Mouse (Mus musculus): Measurements from ENCODE around the gene Olfr1124. TPM values are rescaled to one million over a fixed set of nuclear protein-coding genes. Genes with fewer than 3 reads are reported as not detected.

The Olfr1124 gene
- 0.08 TPM in 1 of 2 replicates, not detected in the other for polyA plus RNA-seq (2015; fragmentation: Nextera tagmentation; extraction: Ambion mirVana)

GRCm38 (mm10) chr2:87429975-87430374 lies at the start of gene Olfr1124:
Olfr1124 (plus strand) TSS chr2:87430275.

GRCm38 (mm10) chr2:87385549-87385948 lies 44.5 kb upstream of the Olfr1124 start, which contains the start of gene Olfr1122:
Olfr1122 (plus strand) TSS chr2:87385849.

GRCm38 (mm10) chr2:87416335-87416734 lies 13.7 kb upstream of the Olfr1124 start, which contains the start of gene Olfr1123:
Olfr1123 (plus strand) TSS chr2:87416635.

GRCm38 (mm10) chr2:87453662-87454061 lies 23.6 kb downstream of the Olfr1124 start, which contains the start of gene Olfr1126:
Olfr1126 (plus strand) TSS chr2:87453962.

Other genes starting within 250 kb of the Olfr1124 start
- gene Olfr1112, start 242.5 kb upstream of the Olfr1124 start, polyA plus RNA-seq (2015; fragmentation: Nextera tagmentation; extraction: Ambion mirVana) = not detected in 2 replicates
- not detected in 2 replicates for gene Olfr1113, start 221.3 kb upstream of the Olfr1124 start, polyA plus RNA-seq (2015; fragmentation: Nextera tagmentation; extraction: Ambion mirVana)
- not detected in 2 replicates for gene Olfr1115, start 182.3 kb upstream of the Olfr1124 start, polyA plus RNA-seq (2015; fragmentation: Nextera tagmentation; extraction: Ambion mirVana)
- gene Olfr1116, start 162.7 kb upstream of the Olfr1124 start, polyA plus RNA-seq (2015; fragmentation: Nextera tagmentation; extraction: Ambion mirVana) = not detected in 2 replicates
- gene Olfr1118, start 122.7 kb upstream of the Olfr1124 start, polyA plus RNA-seq (2015; fragmentation: Nextera tagmentation; extraction: Ambion mirVana) = not detected in 2 replicates
- not detected in 2 replicates for gene Olfr1120, start 75.5 kb upstream of the Olfr1124 start, polyA plus RNA-seq (2015; fragmentation: Nextera tagmentation; extraction: Ambion mirVana)
- not detected in 2 replicates for gene Olfr1121, start 60.4 kb upstream of the Olfr1124 start, polyA plus RNA-seq (2015; fragmentation: Nextera tagmentation; extraction: Ambion mirVana)
- gene Olfr1122, start 44.4 kb upstream of the Olfr1124 start, polyA plus RNA-seq (2015; fragmentation: Nextera tagmentation; extraction: Ambion mirVana) = not detected in 2 replicates
- not detected in 2 replicates for gene Olfr1123, start 13.6 kb upstream of the Olfr1124 start, polyA plus RNA-seq (2015; fragmentation: Nextera tagmentation; extraction: Ambion mirVana)
- not detected in 2 replicates for gene Olfr1126, start 23.7 kb downstream of the Olfr1124 start, polyA plus RNA-seq (2015; fragmentation: Nextera tagmentation; extraction: Ambion mirVana)
- gene Pramel7, start 66.8 kb downstream of the Olfr1124 start, polyA plus RNA-seq (2015; fragmentation: Nextera tagmentation; extraction: Ambion mirVana) = not detected in 2 replicates
- gene Pramel6, start 76.3 kb downstream of the Olfr1124 start, polyA plus RNA-seq (2015; fragmentation: Nextera tagmentation; extraction: Ambion mirVana) = not detected in 2 replicates
- not detected in 2 replicates for gene Olfr153, start 101.5 kb downstream of the Olfr1124 start, polyA plus RNA-seq (2015; fragmentation: Nextera tagmentation; extraction: Ambion mirVana)
- gene Olfr1128, start 115.3 kb downstream of the Olfr1124 start, polyA plus RNA-seq (2015; fragmentation: Nextera tagmentation; extraction: Ambion mirVana) = not detected in 2 replicates
- gene Olfr1129, start 143.6 kb downstream of the Olfr1124 start, polyA plus RNA-seq (2015; fragmentation: Nextera tagmentation; extraction: Ambion mirVana) = not detected in 2 replicates
- gene Olfr1130, start 175.9 kb downstream of the Olfr1124 start, polyA plus RNA-seq (2015; fragmentation: Nextera tagmentation; extraction: Ambion mirVana) = not detected in 2 replicates
- not detected in 2 replicates for gene Olfr1131, start 196.8 kb downstream of the Olfr1124 start, polyA plus RNA-seq (2015; fragmentation: Nextera tagmentation; extraction: Ambion mirVana)
- gene Olfr1132, start 207.3 kb downstream of the Olfr1124 start, polyA plus RNA-seq (2015; fragmentation: Nextera tagmentation; extraction: Ambion mirVana) = not detected in 2 replicates
- not detected in 2 replicates for gene Olfr1133, start 217.1 kb downstream of the Olfr1124 start, polyA plus RNA-seq (2015; fragmentation: Nextera tagmentation; extraction: Ambion mirVana)
- not detected in 2 replicates for gene Olfr1134, start 228.2 kb downstream of the Olfr1124 start, polyA plus RNA-seq (2015; fragmentation: Nextera tagmentation; extraction: Ambion mirVana)
- gene Olfr1135, start 243.4 kb downstream of the Olfr1124 start, polyA plus RNA-seq (2015; fragmentation: Nextera tagmentation; extraction: Ambion mirVana) = not detected in 2 replicates